Mouse (Mus musculus) T-cell, adult 66 days (primary cell): ENCODE results near the gene Gtf2h1. TPM values are rescaled to one million over a fixed set of nuclear protein-coding genes. Genes with fewer than 3 reads are reported as not detected.

Experiments used
- total RNA-seq, 2 experiments: library from RNA; stranded (reverse); gene quantifications; 3 replicates in 1 of 2; 4 replicates in 1 of 2; pipeline ENCODE4 v1.2.4; 2023

The Gtf2h1 gene
- 10 to 100 TPM; 43.4 to 59.7 TPM for total RNA-seq

DNA sequence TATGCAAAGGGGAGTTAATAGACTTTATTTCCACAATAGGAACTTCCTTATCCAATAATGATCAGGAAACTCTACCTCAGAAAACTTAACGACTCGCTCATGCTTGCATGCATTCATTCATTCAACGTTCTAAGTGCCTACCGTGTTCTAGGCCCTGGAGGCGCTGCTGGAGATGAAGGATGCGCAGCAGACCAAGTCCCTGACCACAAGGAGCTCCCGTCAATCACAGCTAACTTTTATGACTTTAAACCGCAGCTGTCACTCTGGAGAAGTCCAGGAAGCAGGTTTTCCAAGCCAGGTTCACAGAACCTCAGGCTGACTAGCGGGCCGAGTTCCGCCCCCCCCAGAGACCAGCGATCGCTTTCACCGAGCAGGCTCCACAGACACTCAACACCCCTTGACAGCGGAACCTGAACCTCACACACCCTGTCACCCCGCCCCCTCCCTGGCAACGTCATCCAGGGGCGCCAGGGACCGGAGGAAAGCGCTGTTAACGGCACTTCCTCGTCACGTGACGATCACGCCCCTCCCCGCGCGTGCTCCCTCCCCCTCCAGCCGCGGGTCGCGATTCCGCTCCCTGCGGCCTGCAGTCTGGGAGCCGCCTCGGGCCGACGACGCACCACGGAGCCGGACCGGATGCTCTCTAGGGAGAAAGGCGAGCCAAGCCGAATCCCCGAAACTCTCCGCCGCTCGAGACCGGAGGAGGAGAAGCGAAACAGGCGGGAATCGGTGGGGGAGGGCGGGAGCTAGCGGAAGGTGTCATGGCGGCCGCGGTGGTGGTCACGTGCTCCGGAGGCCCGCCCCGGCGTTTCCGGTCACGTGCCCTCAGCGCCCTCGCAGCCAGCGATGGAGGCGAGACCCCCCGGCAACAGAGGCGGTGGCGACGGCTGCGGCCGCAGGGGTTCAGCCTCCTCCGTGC, at the start of gene Gtf2h1, which contains the start of gene Hps5:
Gene Gtf2h1, plus strand, starts transcription at position 817 of the 919 bp plus-strand sequence.
Gene Hps5, minus strand, starts transcription at position 778 of the 919 bp plus-strand sequence.

DNA sequence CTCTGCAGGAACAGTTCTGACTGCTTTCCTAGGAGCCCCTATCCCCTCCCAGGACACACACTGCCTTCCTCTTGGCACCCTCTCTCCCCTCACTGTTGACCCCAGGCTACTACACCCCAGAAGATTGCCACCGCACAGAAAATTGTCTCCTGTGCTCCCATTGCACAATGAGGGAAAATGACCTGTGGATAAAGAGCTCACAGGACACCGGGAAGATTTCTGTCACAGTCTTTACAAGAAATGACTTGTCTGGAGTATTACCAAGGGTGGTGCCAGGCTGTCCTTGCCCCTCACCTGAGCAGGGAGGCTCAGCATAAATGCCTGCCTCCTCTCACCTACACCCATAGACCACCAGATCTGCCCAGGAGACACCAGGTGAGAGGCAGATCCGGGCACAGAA, 44.4 kb upstream of the Gtf2h1 start, which contains the start of gene Saa2:
Gene Saa2, plus strand, starts transcription at position 301 of the 400 bp plus-strand sequence.

DNA sequence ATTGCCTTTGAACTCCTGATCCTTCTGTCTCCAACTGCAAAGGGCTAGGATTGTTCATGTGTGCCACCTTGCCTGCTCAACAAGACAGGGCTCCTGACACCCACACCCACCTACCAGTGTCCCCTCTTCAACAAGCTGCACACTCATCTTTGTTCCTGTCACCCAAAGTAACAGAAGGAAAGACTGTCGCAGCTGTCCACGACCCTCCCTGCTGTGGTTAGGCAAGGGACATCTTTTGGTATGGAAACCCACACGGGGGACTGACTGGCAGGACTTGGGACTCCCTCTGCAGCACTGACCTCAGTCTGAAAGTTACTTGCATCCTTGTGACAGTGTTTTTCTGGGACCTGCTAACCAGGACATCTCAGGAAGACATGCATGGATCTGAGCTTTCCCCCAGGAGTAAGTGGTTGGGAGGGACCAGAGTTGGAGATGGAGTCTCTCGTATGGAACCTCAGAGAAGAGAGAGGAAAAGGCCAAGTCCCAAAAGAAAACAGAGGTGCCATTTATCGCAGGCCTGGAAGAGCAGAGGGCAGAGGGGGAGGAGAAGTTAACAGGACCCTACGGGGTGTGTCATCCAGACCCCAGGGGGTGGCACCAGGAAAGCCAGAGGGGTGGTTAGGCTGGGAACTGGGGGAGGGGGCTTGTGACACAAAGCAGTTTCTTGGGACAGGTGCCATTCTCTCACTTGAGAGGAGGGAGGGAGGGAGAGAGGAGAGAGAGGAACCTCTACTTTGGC, 45.1 kb downstream of the Gtf2h1 start, which contains the start of gene Ldha:
Gene Ldha, plus strand, starts transcription at position 689 of the 739 bp plus-strand sequence.

DNA sequence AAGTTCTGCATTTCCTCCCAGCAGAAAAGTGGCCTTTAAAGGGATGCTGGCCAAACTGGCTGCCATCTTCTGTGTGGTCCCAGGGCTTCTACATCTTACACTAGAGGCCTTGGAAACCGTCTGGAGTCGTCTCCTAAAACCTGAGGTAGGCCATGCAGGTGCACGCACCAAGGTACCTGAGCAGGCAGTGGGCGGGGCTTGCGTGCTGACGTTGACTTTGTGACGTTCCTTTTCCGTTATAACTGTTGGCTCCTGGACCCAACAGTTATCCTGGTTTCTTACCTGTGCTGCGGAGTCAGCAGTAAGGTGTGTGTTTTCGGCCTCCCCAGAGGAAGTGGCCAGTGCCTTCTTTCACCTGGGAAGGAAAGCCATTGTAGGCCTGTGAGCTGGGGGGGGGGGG, 65.1 kb downstream of the Gtf2h1 start, which contains the start of gene Ldhc:
Gene Ldhc, plus strand, starts transcription at position 208 of the 400 bp plus-strand sequence.

Other genes with a start within 250 kb of the Gtf2h1 start
- gene Sergef, start 156.3 kb upstream of the Gtf2h1 start, total RNA-seq: 10 to 100 TPM; 18.9 to 19.4 TPM
- gene Tph1, start 123.6 kb upstream of the Gtf2h1 start, total RNA-seq: not detected
- 10 to 100 TPM; 14.9 to 16.7 TPM for gene Saal1, start 85.4 kb upstream of the Gtf2h1 start, total RNA-seq
- under 1 TPM in 1 of 2 experiments, not detected in 1; 0.27 TPM for gene Saa3, start 80.4 kb upstream of the Gtf2h1 start, total RNA-seq
- not detected for gene Saa4, start 63.5 kb upstream of the Gtf2h1 start, total RNA-seq
- gene Saa1, start 53.1 kb upstream of the Gtf2h1 start, total RNA-seq: not detected
- not detected for gene Saa2, start 44.3 kb upstream of the Gtf2h1 start, total RNA-seq
- 10 to 100 TPM; 38.6 to 42.2 TPM for gene Hps5, start within 50 bp of the Gtf2h1 start, total RNA-seq
- gene Ldha, start 45.4 kb downstream of the Gtf2h1 start, total RNA-seq: 100 to 1,000 TPM; 287 to 303 TPM
- gene Ldhc, start 65.1 kb downstream of the Gtf2h1 start, total RNA-seq: not detected
- 10 to 100 TPM; 55.8 to 56.7 TPM for gene Tsg101, start 123.9 kb downstream of the Gtf2h1 start, total RNA-seq
- gene Uevld, start 162.4 kb downstream of the Gtf2h1 start, total RNA-seq: 1 to 10 TPM; 6.0 to 8.2 TPM
- not detected for gene Gm9999, start 187.5 kb downstream of the Gtf2h1 start, total RNA-seq
- 10 to 100 TPM; 68.4 to 77.1 TPM for gene Spty2d1, start 212.3 kb downstream of the Gtf2h1 start, total RNA-seq